Mouse (Mus musculus): ENCODE data around the gene Stpg3. TPM values are rescaled to one million over a fixed set of nuclear protein-coding genes. Genes with fewer than 3 reads are reported as not detected.

Stpg3 gene
- total and polyA plus RNA-seq, 3 experiments = 0.07 TPM; not detected in 2

GRCm38 (mm10) chr2:25252331-25252730, 37.9 kb upstream of the Stpg3 start:
- H3K27ac ChIP-seq (ENCODE audit: control insufficient read depth, low read depth, low read length) = no peak overlapping the region
- no peak overlapping the region for H3K9ac ChIP-seq (ENCODE audit: control insufficient read depth, low read depth, low read length, poor library complexity, severe bottlenecking)
- H3K9me3 ChIP-seq (replicated peaks; ENCODE audit: insufficient read depth, low read length) = no peaks in the 10 kb centered on the region
- peaks cover 2 to 12% of the 10 kb centered on the region in 2 experiments; a peak in 1 of 4 replicates for H3K4me1 ChIP-seq (ENCODE audit: control insufficient read depth in 1 of 2, insufficient read depth in 2 of 2, low read length in 2 of 2)
- peaks cover 20% of the 10 kb centered on the region for H3K79me2 ChIP-seq (ENCODE audit: control insufficient read depth, insufficient read depth, low read length, poor library complexity)
- DNase-seq (ENCODE audit: low read depth, low spot score) = peak; percentile 54
- peaks cover 2 to 8% of the 10 kb centered on the region in 2 experiments; a peak in 2 of 4 replicates for H3K36me3 ChIP-seq (ENCODE audit: control insufficient read depth in 1 of 2, insufficient read depth in 2 of 2, low read length in 2 of 2)
- H3K4me3 ChIP-seq (ENCODE audit: control insufficient read depth in 1 of 2, insufficient read depth in 1 of 2, low read depth in 2 of 2, low read length in 2 of 2) = no peak overlapping the region
- H3K27me3 ChIP-seq (ENCODE audit: control insufficient read depth in 1 of 2, insufficient read depth in 2 of 2, low read length in 2 of 2) = no peaks in the 10 kb centered on the region
- TF ChIP-seq POLR2AphosphoS2 (IDR thresholded peaks at IDR 0.05; ENCODE audit: low read length) = no peak
- TF ChIP-seq TBP (IDR thresholded peaks at IDR 0.05; ENCODE audit: low read depth, low read length) = no peak
- no peak for TF ChIP-seq UBTF (IDR thresholded peaks at IDR 0.05; ENCODE audit: borderline replicate concordance, insufficient read depth, low read depth, low read length)
- no peak for TF ChIP-seq E2F4 (IDR thresholded peaks at IDR 0.05; ENCODE audit: borderline replicate concordance, low read depth, low read length)
- TF ChIP-seq RAD21 (IDR thresholded peaks at IDR 0.05; ENCODE audit: low read depth, low read length) = peak; percentile 29
- no peak for TF ChIP-seq EP300 (IDR thresholded peaks at IDR 0.05; ENCODE audit: low read depth in 1 of 2, low read length in 2 of 2)
- peak; percentile 78 for TF ChIP-seq SMC3 (IDR thresholded peaks at IDR 0.05; ENCODE audit: low read depth, low read length)
- no peak for TF ChIP-seq CHD2 (IDR thresholded peaks at IDR 0.05; ENCODE audit: low read length)
- TF ChIP-seq CHD1 (IDR thresholded peaks at IDR 0.05; ENCODE audit: low read depth, low read length) = no peak
- TF ChIP-seq ZC3H11A (IDR thresholded peaks at IDR 0.05; ENCODE audit: low read depth, low read length) = peak; percentile 43; the same call in 1 of the 2 replicates
- peak; percentile 49 to 66 (median 50) for TF ChIP-seq CTCF (IDR thresholded peaks at IDR 0.05 in 2 of 3, conservative IDR thresholded peaks at IDR 0.05 in 1 of 3; ENCODE audit: control insufficient read depth in 1 of 3, insufficient read depth in 1 of 3, low read depth in 2 of 3, low read length in 3 of 3, poor library complexity in 1 of 3, severe bottlenecking in 1 of 3)
- TF ChIP-seq MAX (IDR thresholded peaks at IDR 0.05; ENCODE audit: low read length) = no peak
- TF ChIP-seq TCF12 (IDR thresholded peaks at IDR 0.05; ENCODE audit: low read depth, low read length) = no peak
- TF ChIP-seq MYC (IDR thresholded peaks at IDR 0.05; ENCODE audit: low read depth, low read length) = no peak
- TF ChIP-seq ELF1 (IDR thresholded peaks at IDR 0.05; ENCODE audit: low read depth, low read length) = no peak

DNA sequence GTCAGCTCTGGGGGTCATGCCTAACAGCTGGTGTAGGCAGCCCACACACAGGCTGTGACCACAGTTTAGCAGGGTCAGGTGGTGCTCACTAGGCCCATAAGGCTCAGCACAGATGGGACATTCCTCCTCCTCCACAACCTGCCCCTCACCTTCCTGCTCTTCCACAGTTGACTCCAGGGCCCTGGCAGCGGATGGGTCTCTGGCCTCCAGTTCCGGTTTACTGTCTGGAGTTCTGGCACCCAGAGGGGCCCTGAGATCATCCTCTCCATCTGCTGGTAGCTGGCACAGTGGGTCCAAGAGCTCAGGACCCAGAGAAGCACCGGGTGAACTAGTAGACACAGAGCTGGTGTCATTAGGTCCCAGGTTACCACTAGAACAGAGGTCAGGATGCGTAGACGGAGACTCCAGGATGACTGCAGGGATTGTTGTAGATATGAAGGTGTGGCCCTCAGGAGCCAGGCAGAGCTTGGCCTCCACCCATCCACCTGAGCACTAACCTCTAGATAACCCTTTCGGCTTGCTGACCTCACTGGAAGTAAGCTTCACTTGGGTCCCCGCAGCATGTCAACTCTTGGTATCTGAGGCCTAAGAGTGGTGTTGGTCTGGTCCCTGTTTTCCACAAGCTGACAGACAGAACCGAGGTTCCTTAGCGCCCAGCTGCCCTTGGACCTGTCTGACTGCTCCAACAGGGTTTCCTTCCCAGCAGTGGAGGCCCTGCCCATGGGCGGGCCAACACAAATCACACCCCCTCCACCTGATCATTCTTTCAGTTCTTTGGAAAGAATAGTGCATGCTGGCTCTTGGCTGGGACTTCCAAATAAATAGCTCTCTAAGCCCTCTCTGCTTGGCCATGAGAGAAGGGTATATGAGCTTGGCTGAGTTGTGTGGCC, 32.0 kb upstream of the Stpg3 start, which contains the start of gene AL732309.1:
Gene AL732309.1, minus strand, starts transcription at position 681 of the 890 bp plus-strand sequence.
- Histone ChIP-seq H3K4me1 (ENCODE audit: control insufficient read depth in 1 of 2, insufficient read depth in 2 of 2, low read length in 2 of 2) (peaks cover 0 to 7% of the 10 kb centered on the region in 2 experiments; a peak in 3 of 4 replicates), H3K4me3 (ENCODE audit: control insufficient read depth in 1 of 2, insufficient read depth in 1 of 2, low read depth in 2 of 2, low read length in 2 of 2) (no peak within 1 kb of the TSS), H3K9me3 (replicated peaks; ENCODE audit: insufficient read depth, low read length) (no peaks in the 10 kb centered on the region), H3K27me3 (ENCODE audit: control insufficient read depth in 1 of 2, insufficient read depth in 2 of 2, low read length in 2 of 2) (no peaks in the 10 kb centered on the region), H3K79me2 (ENCODE audit: control insufficient read depth, insufficient read depth, low read length, poor library complexity) (no peaks in the 10 kb centered on the region; the same call in 1 of the 2 replicates), H3K36me3 (ENCODE audit: control insufficient read depth in 1 of 2, insufficient read depth in 2 of 2, low read length in 2 of 2) (peaks cover 0 to 2% of the 10 kb centered on the region in 2 experiments; a peak in 1 of 4 replicates), H3K9ac (ENCODE audit: control insufficient read depth, low read depth, low read length, poor library complexity, severe bottlenecking) (no peak within 1 kb of the TSS), H3K27ac (ENCODE audit: control insufficient read depth, low read depth, low read length) (no peak within 1 kb of the TSS)
- DNase-seq (ENCODE audit: low read depth, low spot score) = no peak
- no peak for TF ChIP-seq HCFC1 (IDR thresholded peaks at IDR 0.05; ENCODE audit: low read depth, low read length)
